Mouse (Mus musculus): ENCODE measurements around the gene Patz1. TPM values are rescaled to one million over a fixed set of nuclear protein-coding genes. Genes with fewer than 3 reads are reported as not detected.

Gene Patz1
- polyA plus RNA-seq, 1 experiment, result 216 TPM

- peak; percentile 95 for DNase-seq
- TF ChIP-seq CTCF (IDR thresholded peaks at IDR 0.05; ENCODE audit: borderline replicate concordance, control insufficient read depth, extremely low read depth, insufficient read depth, low read length, poor library complexity), result peak; percentile 45; the same call in 1 of the 2 replicates
- peak; percentile 97 for TF ChIP-seq POLR2A (IDR thresholded peaks at IDR 0.05; ENCODE audit: control insufficient read depth, extremely low read depth, insufficient read depth, low read length, poor library complexity)
- Histone ChIP-seq H3K27me3 (ENCODE audit: control insufficient read depth, insufficient read depth, low read length) (no peaks in the 10 kb centered on the region), H3K4me1 (replicated peaks; ENCODE audit: control insufficient read depth, insufficient read depth, low read length) (peaks cover 44% of the 10 kb centered on the region), H3K4me3 (ENCODE audit: control insufficient read depth, insufficient read depth, low read length) (peak overlapping the region; percentile 82), H3K36me3 (ENCODE audit: control insufficient read depth, insufficient read depth, low read length) (peaks cover 11% of the 10 kb centered on the region; the same call in 1 of the 2 replicates), H3K27ac (ENCODE audit: control insufficient read depth, insufficient read depth, low read length) (peak overlapping the region; percentile 93)
- WGBS, result under 1% methylated on average over 75 of the region's 75 CpGs
These were observed 43.3 kb downstream of the Patz1 start for GRCm38 (mm10) chr11:3331756-3332642.

GRCm38 (mm10) chr11:3333111-3333695 lies 44.5 kb downstream of the Patz1 start:
- H3K36me3 ChIP-seq (ENCODE audit: control insufficient read depth, insufficient read depth, low read length), result peaks cover 12% of the 10 kb centered on the region; the same call in 1 of the 2 replicates
- H3K27me3 ChIP-seq (ENCODE audit: control insufficient read depth, insufficient read depth, low read length), result no peaks in the 10 kb centered on the region
- TF ChIP-seq CTCF (IDR thresholded peaks at IDR 0.05; ENCODE audit: borderline replicate concordance, control insufficient read depth, extremely low read depth, insufficient read depth, low read length, poor library complexity) (no peak), POLR2A (IDR thresholded peaks at IDR 0.05; ENCODE audit: control insufficient read depth, extremely low read depth, insufficient read depth, low read length, poor library complexity) (no peak)
- H3K4me3 ChIP-seq (ENCODE audit: control insufficient read depth, insufficient read depth, low read length), result no peak overlapping the region
- 88% methylated on average over 11 of the region's 11 CpGs for WGBS
- no peak for DNase-seq
- peaks cover 56% of the 10 kb centered on the region for H3K4me1 ChIP-seq (replicated peaks; ENCODE audit: control insufficient read depth, insufficient read depth, low read length)
- H3K27ac ChIP-seq (ENCODE audit: control insufficient read depth, insufficient read depth, low read length), result peak overlapping the region; percentile 85; the same call in 1 of the 2 replicates

- Histone ChIP-seq H3K4me1 (replicated peaks; ENCODE audit: control insufficient read depth, insufficient read depth, low read length) (peaks cover 60% of the 10 kb centered on the region), H3K27me3 (ENCODE audit: control insufficient read depth, insufficient read depth, low read length) (no peaks in the 10 kb centered on the region), H3K4me3 (ENCODE audit: control insufficient read depth, insufficient read depth, low read length) (peak overlapping the region; percentile 42; the same call in 1 of the 2 replicates), H3K27ac (ENCODE audit: control insufficient read depth, insufficient read depth, low read length) (peak overlapping the region; percentile 94), H3K36me3 (ENCODE audit: control insufficient read depth, insufficient read depth, low read length) (peaks cover 14% of the 10 kb centered on the region; the same call in 1 of the 2 replicates)
- DNase-seq, result no peak
- 85% methylated on average over 11 of the region's 11 CpGs for WGBS
- TF ChIP-seq POLR2A (IDR thresholded peaks at IDR 0.05; ENCODE audit: control insufficient read depth, extremely low read depth, insufficient read depth, low read length, poor library complexity), result no peak
- no peak for TF ChIP-seq CTCF (IDR thresholded peaks at IDR 0.05; ENCODE audit: borderline replicate concordance, control insufficient read depth, extremely low read depth, insufficient read depth, low read length, poor library complexity)
These were observed 45.6 kb downstream of the Patz1 start for GRCm38 (mm10) chr11:3334141-3334710.

GRCm38 (mm10) chr11:3334711-3335316 lies 46.1 kb downstream of the Patz1 start:
- H3K36me3 ChIP-seq (ENCODE audit: control insufficient read depth, insufficient read depth, low read length), result peaks cover 14% of the 10 kb centered on the region; the same call in 1 of the 2 replicates
- peak overlapping the region; percentile 94 for H3K27ac ChIP-seq (ENCODE audit: control insufficient read depth, insufficient read depth, low read length)
- 8% methylated on average over 9 of the region's 9 CpGs for WGBS
- DNase-seq, result peak; percentile 66
- peaks cover 61% of the 10 kb centered on the region for H3K4me1 ChIP-seq (replicated peaks; ENCODE audit: control insufficient read depth, insufficient read depth, low read length)
- H3K4me3 ChIP-seq (ENCODE audit: control insufficient read depth, insufficient read depth, low read length), result peak overlapping the region; percentile 42
- no peak for TF ChIP-seq POLR2A (IDR thresholded peaks at IDR 0.05; ENCODE audit: control insufficient read depth, extremely low read depth, insufficient read depth, low read length, poor library complexity)
- no peaks in the 10 kb centered on the region for H3K27me3 ChIP-seq (ENCODE audit: control insufficient read depth, insufficient read depth, low read length)

GRCm38 (mm10) chr11:3335651-3336216 lies 47.1 kb downstream of the Patz1 start:
- peak; percentile 84 for DNase-seq
- Histone ChIP-seq H3K4me1 (replicated peaks; ENCODE audit: control insufficient read depth, insufficient read depth, low read length) (peaks cover 64% of the 10 kb centered on the region), H3K27me3 (ENCODE audit: control insufficient read depth, insufficient read depth, low read length) (no peaks in the 10 kb centered on the region)

More at GRCm38 (mm10) chr11:3335651-3336216, 47.1 kb downstream of the Patz1 start:
- Histone ChIP-seq H3K27ac (ENCODE audit: control insufficient read depth, insufficient read depth, low read length) (peak overlapping the region; percentile 96), H3K4me3 (ENCODE audit: control insufficient read depth, insufficient read depth, low read length) (peak overlapping the region; percentile 42), H3K36me3 (ENCODE audit: control insufficient read depth, insufficient read depth, low read length) (peaks cover 14% of the 10 kb centered on the region; the same call in 1 of the 2 replicates)
- WGBS, result 1% methylated on average over 11 of the region's 11 CpGs
- TF ChIP-seq CTCF (IDR thresholded peaks at IDR 0.05; ENCODE audit: borderline replicate concordance, control insufficient read depth, extremely low read depth, insufficient read depth, low read length, poor library complexity), result no peak
- TF ChIP-seq POLR2A (IDR thresholded peaks at IDR 0.05; ENCODE audit: control insufficient read depth, extremely low read depth, insufficient read depth, low read length, poor library complexity), result 0 out of 2 replicates have a peak, but pooled peaks have one; percentile 58
